ENCODE assay signal across 39 mouse cellular contexts in genomic region chr19:10712194-10712593, GRCm38 (mm10). TPM values are rescaled to one million over a fixed set of nuclear protein-coding genes. Genes with fewer than 3 reads are reported as not detected.
"Had no signal": no experiment of that assay in that cellular context is flagged by ENCODE, and none has a peak within 500 bp of the region (broad histone marks: within the 10 kb centered on the region; RNA-seq: fewer than 3 reads in every experiment).

No protein-coding gene starts in this region.

- DNase-seq: gastrocnemius, postnatal 14 days; gastrocnemius, postnatal 36 days; heart, adult 18-20 months; heart, postnatal 14 days; heart, postnatal 36 days; kidney, adult 18-20 months; kidney, adult 8-10 months; kidney, postnatal 10 days; kidney, postnatal 25 days; kidney, postnatal 4 days; liver; liver, embryonic 13.5 days had no signal

- H3K9me3 ChIP-seq: heart, embryonic 10.5 days; heart, embryonic 13.5 days; heart, embryonic 15.5 days; hindbrain, embryonic 13.5 days; hindbrain, embryonic 15.5 days; intestine, embryonic 15.5 days; limb, embryonic 10.5 days; limb, embryonic 12.5 days; liver, embryonic 13.5 days; liver, embryonic 15.5 days had no signal

- H3K4me3 ChIP-seq: heart, embryonic 10.5 days; heart, embryonic 13.5 days; heart, embryonic 15.5 days; hindbrain, embryonic 13.5 days; hindbrain, embryonic 15.5 days; intestine, embryonic 15.5 days; layer of hippocampus, adult 2 months; left cerebral cortex, adult 2 months; limb, embryonic 10.5 days; limb, embryonic 12.5 days; liver, embryonic 13.5 days; liver, embryonic 15.5 days had no signal

- H3K27me3 ChIP-seq: heart, embryonic 13.5 days; heart, embryonic 15.5 days; hindbrain, embryonic 13.5 days; hindbrain, embryonic 15.5 days; intestine, embryonic 15.5 days; limb, embryonic 12.5 days; liver, embryonic 13.5 days; liver, embryonic 15.5 days had no signal

- ATAC-seq: hindbrain, postnatal 0 days; inflammation-experienced regulatory T-cells, adult 6 months; intestine, embryonic 15.5 days; intestine, postnatal 0 days had no signal

RNA-seq across cellular contexts. Expression of gene Cd5, which starts 26.6 kb away (rescaled TPM):
- total RNA-seq: gastrocnemius, adult 18-20 months; gastrocnemius, postnatal 14 days; layer of hippocampus, adult 2 months; left cerebral cortex, postnatal 36 days had no signal
- polyA plus RNA-seq: hindbrain, embryonic 11.5 days; liver, embryonic 11.5 days; liver, embryonic 13.5 days; liver, embryonic 15.5 days had no signal

RNA-seq across cellular contexts. Expression of gene Pga5, which starts 34.3 kb away (rescaled TPM):
- total RNA-seq: gastrocnemius, adult 18-20 months; gastrocnemius, adult 8-10 months; gastrocnemius, postnatal 14 days; gastrocnemius, postnatal 36 days; heart, adult 18-20 months; heart, adult 8-10 months; heart, postnatal 14 days; heart, postnatal 36 days; hematopoietic stem cell, adult 5-6 weeks; hindbrain, postnatal 0 days; layer of hippocampus, adult 2 months; layer of hippocampus, postnatal 10 days; layer of hippocampus, postnatal 25 days; left cerebral cortex, adult 2 months; left cerebral cortex, postnatal 14 days; left cerebral cortex, postnatal 36 days had no signal
- polyA plus RNA-seq: heart, embryonic 10.5 days; heart, embryonic 13.5 days; heart, embryonic 15.5 days; heart, postnatal 0 days; hindbrain, embryonic 11.5 days; hindbrain, embryonic 13.5 days; hindbrain, embryonic 15.5 days; hindbrain, postnatal 0 days; inflammation-experienced regulatory T-cells, adult 6 months; kidney, embryonic 14.5 days; kidney, embryonic 16.5 days; limb, embryonic 10.5 days; limb, embryonic 12.5 days; liver, embryonic 11.5 days; liver, embryonic 13.5 days; liver, embryonic 15.5 days had no signal
